Mouse (Mus musculus): Measurements from ENCODE around the gene Nav2. TPM values are rescaled to one million over a fixed set of nuclear protein-coding genes. Genes with fewer than 3 reads are reported as not detected.

The Nav2 gene
- polyA plus RNA-seq, 1 experiment = 21.9 TPM

GRCm38 (mm10) chr7:49487347-49487746, 578.8 kb downstream of the Nav2 start:
- no peaks in the 10 kb centered on the region for H3K27me3 ChIP-seq (ENCODE audit: control insufficient read depth, insufficient read depth, insufficient read length)
- no peaks in the 10 kb centered on the region for H3K79me2 ChIP-seq (ENCODE audit: control insufficient read depth, insufficient read depth)
- no peak overlapping the region for H3K4me3 ChIP-seq
- TF ChIP-seq POLR2A (IDR thresholded peaks at IDR 0.05; ENCODE audit: insufficient read length, low read depth) (no peak), E2F4 (IDR thresholded peaks at IDR 0.05; ENCODE audit: insufficient read depth) (no peak), MYOD1 (IDR thresholded peaks at IDR 0.05; ENCODE audit: control insufficient read depth in 1 of 3, insufficient read length in 2 of 3, low read depth in 2 of 3) (no peak), SRF (IDR thresholded peaks at IDR 0.05; ENCODE audit: control insufficient read depth, insufficient read length, low read depth) (no peak), TCF12 (IDR thresholded peaks at IDR 0.05; ENCODE audit: insufficient read depth, poor library complexity, severe bottlenecking) (no peak), MYOG (IDR thresholded peaks at IDR 0.05; ENCODE audit: control insufficient read depth in 1 of 3, insufficient read depth in 1 of 3, insufficient read length in 2 of 3, low read depth in 2 of 3) (no peak), REST (IDR thresholded peaks at IDR 0.05; ENCODE audit: insufficient read depth, insufficient read length) (no peak), TCF3 (IDR thresholded peaks at IDR 0.05; ENCODE audit: insufficient read length, low read depth) (no peak), USF1 (IDR thresholded peaks at IDR 0.05; ENCODE audit: low read depth) (no peak), CEBPB (IDR thresholded peaks at IDR 0.05; ENCODE audit: insufficient read depth, poor library complexity, severe bottlenecking) (no peak)
- no peak overlapping the region for H3ac ChIP-seq (ENCODE audit: control insufficient read depth, insufficient read length)
- H3K4me2 ChIP-seq (ENCODE audit: low read depth) = no peak overlapping the region
- H3K36me3 ChIP-seq (ENCODE audit: control insufficient read depth, insufficient read depth) = no peaks in the 10 kb centered on the region

- no peak overlapping the region for H3K4me3 ChIP-seq
- no peak for TF ChIP-seq TCF3 (IDR thresholded peaks at IDR 0.05; ENCODE audit: insufficient read length, low read depth)
- TF ChIP-seq POLR2A (IDR thresholded peaks at IDR 0.05; ENCODE audit: insufficient read length, low read depth) = no peak
- TF ChIP-seq CEBPB (IDR thresholded peaks at IDR 0.05; ENCODE audit: insufficient read depth, poor library complexity, severe bottlenecking) = no peak
- TF ChIP-seq MYOD1 (IDR thresholded peaks at IDR 0.05; ENCODE audit: control insufficient read depth in 1 of 3, insufficient read length in 2 of 3, low read depth in 2 of 3) = no peak
- no peak for TF ChIP-seq SRF (IDR thresholded peaks at IDR 0.05; ENCODE audit: control insufficient read depth, insufficient read length, low read depth)
- no peak for TF ChIP-seq E2F4 (IDR thresholded peaks at IDR 0.05; ENCODE audit: insufficient read depth)
- no peak for TF ChIP-seq TCF12 (IDR thresholded peaks at IDR 0.05; ENCODE audit: insufficient read depth, poor library complexity, severe bottlenecking)
- no peak for TF ChIP-seq USF1 (IDR thresholded peaks at IDR 0.05; ENCODE audit: low read depth)
- no peak for TF ChIP-seq MYOG (IDR thresholded peaks at IDR 0.05; ENCODE audit: control insufficient read depth in 1 of 3, insufficient read depth in 1 of 3, insufficient read length in 2 of 3, low read depth in 2 of 3)
- no peak for TF ChIP-seq REST (IDR thresholded peaks at IDR 0.05; ENCODE audit: insufficient read depth, insufficient read length)
- no peak for TF ChIP-seq MAX (IDR thresholded peaks at IDR 0.05; ENCODE audit: low read depth)
- TF ChIP-seq POLR2AphosphoS2 (IDR thresholded peaks at IDR 0.05; ENCODE audit: insufficient read length, low read depth) = no peak
- H3ac ChIP-seq (ENCODE audit: control insufficient read depth, insufficient read length) = no peak overlapping the region
- H3K79me2 ChIP-seq (ENCODE audit: control insufficient read depth, insufficient read depth) = no peaks in the 10 kb centered on the region
- no peaks in the 10 kb centered on the region for H3K36me3 ChIP-seq (ENCODE audit: control insufficient read depth, insufficient read depth)
- no peaks in the 10 kb centered on the region for H3K27me3 ChIP-seq (ENCODE audit: control insufficient read depth, insufficient read depth, insufficient read length)
- no peak overlapping the region for H3K4me2 ChIP-seq (ENCODE audit: low read depth)
These were observed 580.1 kb downstream of the Nav2 start for GRCm38 (mm10) chr7:49488493-49489087.

- H3K4me3 ChIP-seq = no peak overlapping the region
- no peaks in the 10 kb centered on the region for H3K36me3 ChIP-seq (ENCODE audit: control insufficient read depth, insufficient read depth)
- no peaks in the 10 kb centered on the region for H3K79me2 ChIP-seq (ENCODE audit: control insufficient read depth, insufficient read depth)
- H3ac ChIP-seq (ENCODE audit: control insufficient read depth, insufficient read length) = no peak overlapping the region
- no peaks in the 10 kb centered on the region for H3K27me3 ChIP-seq (ENCODE audit: control insufficient read depth, insufficient read depth, insufficient read length)
- TF ChIP-seq MYOD1 (IDR thresholded peaks at IDR 0.05; ENCODE audit: control insufficient read depth in 1 of 3, insufficient read length in 2 of 3, low read depth in 2 of 3) (peak in 2 of 3 experiments; percentile 90), TCF12 (IDR thresholded peaks at IDR 0.05; ENCODE audit: insufficient read depth, poor library complexity, severe bottlenecking) (no peak), SRF (IDR thresholded peaks at IDR 0.05; ENCODE audit: control insufficient read depth, insufficient read length, low read depth) (no peak), MYOG (IDR thresholded peaks at IDR 0.05; ENCODE audit: control insufficient read depth in 1 of 3, insufficient read depth in 1 of 3, insufficient read length in 2 of 3, low read depth in 2 of 3) (no peak), TCF3 (IDR thresholded peaks at IDR 0.05; ENCODE audit: insufficient read length, low read depth) (no peak), POLR2A (IDR thresholded peaks at IDR 0.05; ENCODE audit: insufficient read length, low read depth) (no peak), REST (IDR thresholded peaks at IDR 0.05; ENCODE audit: insufficient read depth, insufficient read length) (no peak), E2F4 (IDR thresholded peaks at IDR 0.05; ENCODE audit: insufficient read depth) (no peak)
- no peak overlapping the region for H3K4me2 ChIP-seq (ENCODE audit: low read depth)
These were observed 582.3 kb downstream of the Nav2 start for GRCm38 (mm10) chr7:49490814-49491213.

- no peak overlapping the region for H3ac ChIP-seq (ENCODE audit: control insufficient read depth, insufficient read length)
- no peaks in the 10 kb centered on the region for H3K27me3 ChIP-seq (ENCODE audit: control insufficient read depth, insufficient read depth, insufficient read length)
- H3K79me2 ChIP-seq (ENCODE audit: control insufficient read depth, insufficient read depth) = no peaks in the 10 kb centered on the region
- H3K4me3 ChIP-seq = no peak overlapping the region
- H3K4me2 ChIP-seq (ENCODE audit: low read depth) = no peak overlapping the region
- TF ChIP-seq SRF (IDR thresholded peaks at IDR 0.05; ENCODE audit: control insufficient read depth, insufficient read length, low read depth) (no peak), MYOG (IDR thresholded peaks at IDR 0.05; ENCODE audit: control insufficient read depth in 1 of 3, insufficient read depth in 1 of 3, insufficient read length in 2 of 3, low read depth in 2 of 3) (no peak), MYOD1 (IDR thresholded peaks at IDR 0.05; ENCODE audit: control insufficient read depth in 1 of 3, insufficient read length in 2 of 3, low read depth in 2 of 3) (no peak), TCF12 (IDR thresholded peaks at IDR 0.05; ENCODE audit: insufficient read depth, poor library complexity, severe bottlenecking) (no peak), POLR2AphosphoS2 (IDR thresholded peaks at IDR 0.05; ENCODE audit: insufficient read length, low read depth) (no peak), USF1 (IDR thresholded peaks at IDR 0.05; ENCODE audit: low read depth) (no peak), TCF3 (IDR thresholded peaks at IDR 0.05; ENCODE audit: insufficient read length, low read depth) (no peak)
- H3K36me3 ChIP-seq (ENCODE audit: control insufficient read depth, insufficient read depth) = no peaks in the 10 kb centered on the region
These were observed 584.1 kb downstream of the Nav2 start for GRCm38 (mm10) chr7:49492622-49493021.

DNA sequence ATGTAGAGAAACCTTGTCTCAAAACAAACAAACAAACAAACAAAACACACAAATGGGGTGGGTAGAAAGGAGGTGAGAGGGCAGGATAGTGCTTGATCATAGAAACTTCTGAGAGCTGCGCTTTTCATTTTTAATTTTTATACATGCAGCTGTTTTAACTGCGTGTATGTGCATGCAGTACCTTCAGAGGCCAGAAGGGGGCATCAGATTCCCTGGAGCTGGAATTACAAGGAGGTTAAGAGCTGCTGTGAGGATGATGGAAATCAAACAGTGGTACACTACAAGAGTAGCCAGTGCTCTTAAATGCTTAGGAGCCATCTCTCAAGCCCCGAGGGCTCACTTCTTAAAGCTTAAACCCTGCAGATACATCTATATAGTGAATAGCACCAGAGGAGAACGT, 584.7 kb downstream of the Nav2 start:
- no peaks in the 10 kb centered on the region for H3K27me3 ChIP-seq (ENCODE audit: control insufficient read depth, insufficient read depth, insufficient read length)
- TF ChIP-seq POLR2AphosphoS2 (IDR thresholded peaks at IDR 0.05; ENCODE audit: insufficient read length, low read depth) (no peak), MYOD1 (IDR thresholded peaks at IDR 0.05; ENCODE audit: control insufficient read depth in 1 of 3, insufficient read length in 2 of 3, low read depth in 2 of 3) (no peak), SRF (IDR thresholded peaks at IDR 0.05; ENCODE audit: control insufficient read depth, insufficient read length, low read depth) (no peak), TCF12 (IDR thresholded peaks at IDR 0.05; ENCODE audit: insufficient read depth, poor library complexity, severe bottlenecking) (no peak), MYOG (IDR thresholded peaks at IDR 0.05; ENCODE audit: control insufficient read depth in 1 of 3, insufficient read depth in 1 of 3, insufficient read length in 2 of 3, low read depth in 2 of 3) (no peak), REST (IDR thresholded peaks at IDR 0.05; ENCODE audit: insufficient read depth, insufficient read length) (no peak), CEBPB (IDR thresholded peaks at IDR 0.05; ENCODE audit: insufficient read depth, poor library complexity, severe bottlenecking) (no peak), MAX (IDR thresholded peaks at IDR 0.05; ENCODE audit: low read depth) (no peak), E2F4 (IDR thresholded peaks at IDR 0.05; ENCODE audit: insufficient read depth) (no peak), POLR2A (IDR thresholded peaks at IDR 0.05; ENCODE audit: insufficient read length, low read depth) (no peak)
- H3K79me2 ChIP-seq (ENCODE audit: control insufficient read depth, insufficient read depth) = no peaks in the 10 kb centered on the region
- no peak overlapping the region for H3ac ChIP-seq (ENCODE audit: control insufficient read depth, insufficient read length)
- no peak overlapping the region for H3K4me3 ChIP-seq
- H3K36me3 ChIP-seq (ENCODE audit: control insufficient read depth, insufficient read depth) = no peaks in the 10 kb centered on the region
- no peak overlapping the region for H3K4me2 ChIP-seq (ENCODE audit: low read depth)
